Mouse (Mus musculus) cerebellum, adult (tissue): ENCODE measurements around the gene Slit2.

Experiments
- ATAC-seq: cut with Nextera tagmentation; 2 replicates; pipeline ENCODE4 v1.9.2; 2017; ENCODE audit warnings: mild to moderate bottlenecking, moderate library complexity, mixed read lengths; ENCODE audit not compliant: insufficient number of reproducible peaks, low FRiP score, low TSS enrichment

Gene Slit2

GRCm38 (mm10) chr5:48215248-48215647 is 232.3 kb downstream of the Slit2 start:
- ATAC-seq = no peak

- ATAC-seq = no peak
Observed at GRCm38 (mm10) chr5:48219624-48220155, 236.8 kb downstream of the Slit2 start.

GRCm38 (mm10) chr5:48225500-48225899 is 242.6 kb downstream of the Slit2 start:
- ATAC-seq = no peak

DNA sequence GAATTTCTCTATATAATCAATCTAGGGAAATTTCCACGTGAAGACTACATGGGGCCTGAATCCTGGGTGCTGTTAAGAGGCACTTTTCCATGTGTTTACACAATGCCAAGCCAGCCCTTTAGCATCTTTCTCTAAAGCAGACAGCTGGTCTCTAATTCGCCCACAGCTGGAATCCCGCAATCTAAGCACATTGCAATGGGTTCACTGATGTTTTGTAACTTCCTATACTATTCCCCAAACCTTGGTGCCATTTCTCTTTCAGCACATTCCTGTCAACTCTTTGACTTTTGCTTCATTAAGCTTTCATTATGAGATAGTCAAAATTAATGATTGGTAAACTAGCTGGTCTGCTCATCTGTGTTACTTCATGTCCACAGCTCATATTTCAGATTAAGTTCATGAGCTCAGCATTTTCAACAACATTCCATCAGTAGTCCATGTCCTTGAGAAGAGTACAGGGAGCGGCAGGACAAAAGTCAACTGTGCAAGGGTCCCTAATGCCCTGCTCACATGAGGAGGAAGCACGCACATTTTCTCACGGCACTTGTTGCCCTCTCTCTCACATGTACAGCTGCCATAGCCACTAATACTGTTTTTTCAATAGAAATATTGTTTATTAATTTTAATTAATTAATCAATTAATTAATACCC is 247.6 kb downstream of the Slit2 start:
- ATAC-seq = no peak

DNA sequence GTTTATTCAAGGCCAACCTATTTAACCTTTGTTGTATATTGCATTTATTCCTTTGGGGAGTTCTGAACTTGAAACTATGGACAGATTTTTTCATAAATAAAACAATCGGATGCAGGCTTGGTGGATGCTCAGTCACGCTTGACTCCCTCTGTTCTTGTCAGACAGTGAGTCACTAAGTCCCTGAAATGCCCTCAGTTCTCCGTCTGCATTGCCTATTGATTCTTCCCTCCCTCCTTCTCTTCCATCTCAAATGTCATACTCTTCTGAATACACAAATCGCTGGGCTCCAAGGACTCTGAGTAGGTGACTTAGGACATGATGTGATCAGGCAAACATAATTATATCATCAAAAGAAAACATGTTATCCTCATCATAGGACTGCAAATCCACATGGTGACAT is 251.8 kb downstream of the Slit2 start:
- ATAC-seq = no peak

DNA sequence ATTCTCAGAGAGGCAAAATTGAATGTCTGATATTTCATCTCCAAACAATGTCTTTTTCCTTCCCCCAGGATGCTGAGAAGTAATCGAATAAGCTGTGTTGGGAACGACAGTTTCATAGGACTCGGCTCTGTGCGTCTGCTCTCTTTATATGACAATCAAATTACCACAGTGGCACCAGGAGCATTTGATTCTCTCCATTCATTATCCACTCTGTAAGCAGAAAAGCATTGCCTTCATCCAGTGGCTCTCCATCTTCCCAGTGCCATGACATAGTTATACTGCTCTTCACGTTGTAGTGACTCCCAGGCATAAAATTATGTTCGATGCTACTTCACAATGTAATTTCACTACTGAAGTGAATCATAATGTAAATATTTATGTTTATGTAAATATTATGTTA is 252.3 kb downstream of the Slit2 start:
- ATAC-seq = no peak

DNA sequence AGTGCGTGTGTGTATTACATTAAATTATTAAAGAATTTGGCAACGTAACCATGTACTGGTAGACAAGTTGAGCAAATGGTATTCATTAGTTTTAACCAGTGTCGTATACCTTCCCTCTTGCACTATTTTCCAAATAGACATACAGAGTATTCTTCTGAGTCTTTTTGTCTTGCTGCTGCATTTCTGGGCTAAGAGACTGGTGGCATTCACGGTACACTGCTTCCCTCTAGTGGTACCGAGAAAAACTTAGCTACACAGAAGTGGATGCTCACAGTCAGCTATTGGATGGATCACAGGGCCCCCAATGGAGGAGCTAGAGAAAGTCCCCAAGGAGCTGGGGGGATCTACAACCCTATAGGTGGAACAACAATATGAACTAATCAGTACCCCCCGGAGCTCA is 257.8 kb downstream of the Slit2 start:
- 0 out of 2 replicates have a peak, but pooled peaks have one; percentile 36 for ATAC-seq

GRCm38 (mm10) chr5:48248327-48248726 is 265.4 kb downstream of the Slit2 start:
- ATAC-seq = no peak

DNA sequence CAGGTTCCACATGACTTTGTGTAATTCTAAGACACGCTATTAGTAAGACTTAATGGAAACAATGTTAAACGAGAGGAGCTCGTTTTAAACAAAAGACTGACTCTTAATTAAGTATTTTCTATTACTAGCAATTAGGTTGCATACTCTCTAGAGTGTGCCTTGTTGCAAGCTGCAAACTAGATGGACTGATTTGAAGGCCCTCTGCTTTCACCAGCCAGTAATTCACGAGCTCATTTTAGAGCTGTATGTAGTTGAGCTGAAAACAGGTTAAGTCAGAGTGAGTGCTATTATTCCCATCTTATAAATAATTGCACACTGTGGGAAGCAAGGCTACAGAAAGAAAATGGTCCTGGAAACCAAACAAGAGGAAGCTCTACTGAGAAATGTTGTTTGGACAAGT is 294.6 kb downstream of the Slit2 start:
- no peak for ATAC-seq

GRCm38 (mm10) chr5:48301186-48301585 is 318.2 kb downstream of the Slit2 start:
- ATAC-seq = no peak

- ATAC-seq = no peak
Observed at GRCm38 (mm10) chr5:48315057-48315602, 332.2 kb downstream of the Slit2 start.

- no peak for ATAC-seq
Observed at GRCm38 (mm10) chr5:48320597-48320996, 337.7 kb downstream of the Slit2 start.

DNA sequence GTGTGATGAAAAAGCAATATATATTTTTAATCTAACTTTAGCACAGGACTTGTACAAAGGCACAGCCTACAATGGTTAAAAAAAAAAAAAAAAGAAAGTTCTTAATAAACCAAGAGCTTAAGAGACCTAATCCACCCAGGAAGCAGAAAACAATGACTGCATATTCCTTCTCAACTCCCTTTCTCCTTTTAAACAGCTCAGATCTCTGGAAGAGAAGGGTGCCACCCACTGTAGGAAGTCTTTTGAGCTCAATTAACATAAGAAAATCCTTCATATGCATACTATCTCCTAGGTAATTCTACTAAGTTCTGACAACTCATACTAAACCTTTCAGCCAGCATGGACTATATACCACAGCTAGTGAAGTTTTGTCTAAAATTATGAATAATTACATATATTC is 343.3 kb downstream of the Slit2 start:
- no peak for ATAC-seq

DNA sequence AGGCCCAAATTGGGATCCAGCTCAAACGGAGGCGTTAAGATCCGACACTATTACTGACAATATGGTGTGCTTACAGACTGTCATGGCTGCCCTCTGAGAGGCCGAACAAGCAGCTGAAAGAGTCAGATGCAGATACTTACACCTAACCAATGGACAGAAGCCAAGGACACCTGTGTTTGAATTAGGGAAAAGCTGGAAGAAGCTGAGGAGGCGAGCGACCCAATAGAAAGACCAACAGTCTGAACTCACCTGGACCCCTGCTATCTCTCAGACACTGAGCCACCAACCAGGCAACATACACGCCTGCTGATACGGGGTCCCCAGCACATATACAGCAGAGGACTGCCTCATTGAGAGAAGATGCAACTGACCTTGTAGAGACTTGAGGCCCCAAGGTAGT is 344.7 kb downstream of the Slit2 start, which contains the start of gene 5730480H06Rik:
Gene 5730480H06Rik (plus strand): TSS at position 301 of the 400 bp plus-strand sequence.
- no peak for ATAC-seq

DNA sequence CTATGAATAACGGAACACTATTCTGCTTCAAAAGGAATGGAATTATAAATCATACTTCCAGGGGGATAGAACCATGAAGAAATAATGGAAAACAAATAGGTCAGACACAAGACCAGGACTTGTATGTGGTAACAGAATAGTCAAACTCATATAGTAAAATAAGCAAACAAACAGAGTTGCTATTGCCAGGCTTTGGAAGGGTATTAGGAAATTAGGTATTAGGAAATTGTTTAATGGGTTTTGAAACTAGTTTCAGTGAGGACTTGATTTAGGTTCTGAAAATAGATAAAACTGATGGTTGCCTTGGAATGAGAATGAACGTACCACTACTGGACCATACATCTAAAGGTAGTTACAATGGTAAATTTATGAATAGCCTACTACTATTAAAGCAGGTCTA is 346.8 kb downstream of the Slit2 start:
- no peak for ATAC-seq

GRCm38 (mm10) chr5:48330817-48331216 is 347.9 kb downstream of the Slit2 start:
- ATAC-seq = no peak

- no peak for ATAC-seq
Observed at GRCm38 (mm10) chr5:48331441-48331840, 348.5 kb downstream of the Slit2 start.

- no peak for ATAC-seq
Observed at GRCm38 (mm10) chr5:48333407-48333806, 350.5 kb downstream of the Slit2 start.

DNA sequence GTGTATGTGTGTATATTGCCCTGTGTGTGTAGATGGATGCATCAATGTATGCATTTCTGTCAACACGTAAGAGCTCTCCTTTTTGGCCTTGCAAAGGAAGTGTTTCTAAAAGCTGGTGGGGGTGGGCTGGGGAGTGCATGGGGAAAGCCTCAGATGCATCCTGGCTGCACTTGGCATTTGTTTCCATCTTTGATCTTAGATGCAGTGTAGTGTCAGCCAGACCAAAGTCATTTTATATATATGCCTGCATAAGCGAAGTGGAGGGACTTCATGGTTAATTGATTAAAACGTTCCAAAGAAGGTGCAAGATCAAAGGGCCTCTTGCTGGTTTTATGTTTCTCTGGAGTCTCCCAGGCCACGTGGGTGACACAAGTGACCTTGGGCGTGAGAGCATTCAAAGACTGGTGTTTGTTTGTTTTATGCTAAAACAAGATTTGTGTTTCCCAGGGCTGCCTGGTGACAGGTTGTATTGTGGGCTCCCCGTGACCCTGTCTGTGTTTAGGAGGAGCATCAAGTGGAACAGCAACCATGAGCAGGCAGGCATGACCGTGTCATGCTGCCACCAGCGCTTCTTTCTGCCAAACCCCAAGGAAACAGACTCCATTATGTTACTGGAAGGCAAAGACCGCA is 351.1 kb downstream of the Slit2 start:
- no peak for ATAC-seq

DNA sequence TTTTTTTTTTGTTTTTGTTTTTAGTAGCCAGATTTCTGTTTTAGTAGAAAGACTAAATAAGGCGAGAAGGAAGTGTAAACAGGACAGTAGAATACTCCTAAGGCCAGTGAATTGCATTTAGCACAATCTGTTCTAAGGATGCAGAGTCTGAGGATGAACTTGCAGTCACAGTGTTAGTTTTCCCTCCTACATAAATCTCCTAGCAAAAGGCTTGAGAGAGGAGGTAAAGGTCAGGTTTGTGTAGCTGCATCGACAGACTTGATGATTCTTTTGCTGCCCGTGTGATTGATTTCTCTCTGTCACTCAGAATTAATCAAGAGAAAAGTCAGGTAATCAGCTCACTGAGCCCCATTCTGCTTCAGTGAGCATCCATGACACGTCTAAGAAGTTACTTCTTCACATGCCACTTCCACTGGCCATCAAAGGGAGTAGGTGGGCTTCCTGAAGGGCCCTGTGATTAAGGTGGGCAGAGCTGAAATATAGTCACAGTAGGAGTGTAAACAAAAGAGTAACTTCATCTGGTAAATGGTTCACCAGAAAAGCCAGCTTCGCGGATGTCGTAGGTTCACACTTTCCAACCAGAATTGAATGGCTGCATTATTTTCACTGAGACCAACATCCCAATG is 358.0 kb downstream of the Slit2 start:
- no peak for ATAC-seq
